Mouse (Mus musculus) left cerebral cortex, postnatal 36 days (tissue): ENCODE data around the gene Timm8a2. TPM values are rescaled to one million over a fixed set of nuclear protein-coding genes. Genes with fewer than 3 reads are reported as not detected.

Experiments
- DNase-seq, 2 experiments: peaks; one replicate each; pipeline ENCODE4 v3.0.0; 2021 to 2022; ENCODE audit warnings: low spot score in 2 of 2, mixed read lengths in 1 of 2
- intact Hi-C: fragments of 180-260 bp; cut with DNase I; formaldehyde crosslinking; loops from one replicate; pipeline ENCODE4 v1.15.1; 2025
- total RNA-seq, 2 experiments: library from RNA; stranded (reverse); gene quantifications; 2 replicates each; pipeline ENCODE4 v1.2.3; 2021

Gene Timm8a2
- total RNA-seq = not detected

DNA sequence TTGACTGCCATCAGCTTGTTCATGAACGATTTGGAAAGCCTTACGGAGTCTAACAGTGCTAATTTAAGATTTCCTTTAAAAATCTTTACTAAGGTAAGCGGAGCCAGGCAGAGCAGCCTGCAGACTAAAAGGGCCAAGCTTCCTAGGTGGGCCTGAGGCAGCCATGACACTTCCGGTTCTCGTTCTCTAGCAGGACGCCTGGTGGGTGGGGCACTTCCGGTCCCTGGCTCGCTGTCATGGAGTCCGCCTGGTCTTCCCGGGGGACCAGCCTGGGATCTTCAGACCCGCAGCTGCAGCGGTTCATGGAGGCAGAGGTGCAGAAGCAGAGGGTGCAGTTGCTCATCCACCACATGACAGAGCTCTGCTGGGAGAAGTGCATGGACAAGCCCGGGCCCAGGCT lies at the start of gene Timm8a2:
TSS of gene Timm8a2 (plus strand) at position 224 of the 400 bp plus-strand sequence.
- no peak for DNase-seq
- intact Hi-C loops = no loop called here

DNA sequence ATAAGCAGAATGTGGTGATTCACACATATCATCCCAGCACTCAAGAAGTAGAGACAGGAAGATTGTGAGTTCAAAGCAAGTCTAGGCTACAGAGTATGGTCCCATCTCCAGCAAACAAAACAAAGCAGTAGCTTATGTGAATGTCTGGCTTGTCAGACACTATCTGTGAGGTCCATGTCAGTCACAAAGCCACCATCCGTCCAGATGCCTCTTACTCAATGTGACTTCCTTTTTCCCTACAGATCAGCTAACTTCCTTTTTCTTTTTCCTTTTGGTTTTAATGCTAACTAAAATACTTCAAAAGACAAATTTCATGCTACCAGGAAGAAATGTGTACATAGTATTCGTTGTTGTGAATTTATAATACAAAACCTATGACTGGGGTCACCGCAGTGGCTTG lies 49.0 kb upstream of the Timm8a2 start:
- intact Hi-C loops = no loop called here
- no peak for DNase-seq

DNA sequence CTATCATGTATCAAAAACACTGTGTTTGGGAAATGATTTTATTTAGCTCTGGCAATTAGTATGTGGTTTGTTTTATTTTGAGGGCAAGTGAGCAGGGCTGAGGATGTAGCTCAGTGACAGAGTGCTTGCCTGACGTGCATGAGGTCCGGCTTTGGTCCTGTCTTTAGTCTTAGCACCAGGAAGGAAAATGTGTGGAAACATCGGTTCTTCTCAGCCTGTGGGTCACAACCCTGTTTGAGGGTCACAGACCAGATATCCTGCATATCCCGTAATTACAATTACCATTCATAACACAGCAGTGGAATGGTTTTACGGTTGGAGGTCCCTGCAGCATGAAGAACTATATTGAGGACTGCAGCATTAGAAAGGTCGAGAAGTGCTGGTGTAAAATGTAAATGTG lies 48.4 kb upstream of the Timm8a2 start:
- DNase-seq = no peak
- intact Hi-C loops = no loop called here

DNA sequence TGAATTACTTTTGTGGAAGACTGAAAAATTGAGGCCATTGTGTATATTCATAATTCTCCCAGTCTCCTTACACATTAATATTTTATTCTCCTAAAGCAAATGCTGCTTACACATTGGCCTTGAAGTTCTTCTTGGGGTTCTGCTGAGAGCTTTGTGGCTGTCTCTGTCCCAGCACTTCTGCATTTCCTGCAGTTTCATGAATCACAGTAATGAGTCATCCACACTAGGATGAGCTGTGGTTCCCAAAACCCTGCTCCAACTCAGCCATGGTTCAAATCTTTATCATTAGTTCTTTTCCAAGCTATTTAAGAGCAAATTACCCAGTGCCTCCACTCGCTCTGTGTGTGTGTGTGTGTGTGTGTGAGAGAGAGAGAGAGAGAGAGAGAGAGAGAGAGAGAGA lies 47.2 kb upstream of the Timm8a2 start:
- no peak for DNase-seq
- intact Hi-C loops = no loop called here

DNA sequence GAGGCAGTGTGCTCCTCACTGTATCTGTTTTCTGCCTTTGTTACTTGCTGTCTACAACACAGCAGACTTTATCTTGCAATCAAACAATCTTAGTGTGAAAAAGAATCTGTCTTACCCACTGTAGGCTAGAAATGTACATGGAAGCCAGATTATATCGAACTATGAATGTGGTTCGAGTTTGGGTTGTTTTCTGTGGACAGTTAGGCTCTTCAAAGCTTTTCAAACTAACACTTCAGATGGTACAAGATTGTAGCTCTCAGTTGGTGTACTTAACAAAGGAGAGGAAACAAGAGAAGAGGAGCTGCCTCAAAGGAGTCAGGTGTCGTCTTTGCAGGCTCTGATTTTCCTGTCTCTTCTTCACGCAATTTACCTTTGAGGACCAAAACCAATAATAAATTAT lies 46.8 kb upstream of the Timm8a2 start:
- intact Hi-C loops = no loop called here
- DNase-seq = no peak

DNA sequence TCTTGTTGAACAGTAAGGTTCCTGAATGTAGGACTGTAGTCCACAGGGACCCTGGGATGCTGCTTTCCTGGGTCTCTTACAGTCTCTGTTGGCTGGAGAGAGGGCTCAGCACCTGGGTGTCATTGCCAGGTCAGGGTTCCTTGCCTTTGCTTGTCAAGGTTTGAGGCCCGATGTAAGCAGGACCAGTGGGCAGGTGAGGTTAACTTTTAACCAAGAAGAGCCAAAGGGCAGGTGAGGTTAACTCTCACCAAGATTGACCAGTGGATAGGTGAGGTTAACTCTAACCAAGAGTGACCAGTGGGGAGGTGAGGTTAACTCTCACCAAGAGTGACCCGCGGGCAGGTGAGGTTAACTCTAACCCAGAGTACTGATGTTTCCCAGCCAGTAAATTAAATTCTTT lies 45.1 kb upstream of the Timm8a2 start:
- intact Hi-C loops = no loop called here
- no peak for DNase-seq

DNA sequence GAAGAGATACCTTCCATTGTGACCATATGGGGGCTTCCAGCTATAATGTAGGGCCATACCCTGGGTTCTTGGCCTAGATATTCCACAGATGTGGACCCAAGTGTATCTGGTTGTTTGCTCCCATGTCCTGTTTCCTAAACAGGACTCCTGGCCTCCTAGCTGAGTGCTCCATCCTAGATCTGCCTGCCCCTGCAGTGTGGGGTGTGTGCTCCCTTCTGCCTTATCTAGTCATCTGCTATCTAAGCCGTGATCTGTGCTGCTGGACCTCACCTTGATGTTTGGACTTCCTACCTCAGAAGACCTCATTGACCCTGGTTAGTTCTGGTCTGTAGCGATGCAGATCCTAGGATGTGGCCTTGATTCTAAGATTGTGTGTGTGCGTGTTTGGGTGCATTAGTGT lies 44.6 kb upstream of the Timm8a2 start:
- intact Hi-C loops = no loop called here
- no peak for DNase-seq

DNA sequence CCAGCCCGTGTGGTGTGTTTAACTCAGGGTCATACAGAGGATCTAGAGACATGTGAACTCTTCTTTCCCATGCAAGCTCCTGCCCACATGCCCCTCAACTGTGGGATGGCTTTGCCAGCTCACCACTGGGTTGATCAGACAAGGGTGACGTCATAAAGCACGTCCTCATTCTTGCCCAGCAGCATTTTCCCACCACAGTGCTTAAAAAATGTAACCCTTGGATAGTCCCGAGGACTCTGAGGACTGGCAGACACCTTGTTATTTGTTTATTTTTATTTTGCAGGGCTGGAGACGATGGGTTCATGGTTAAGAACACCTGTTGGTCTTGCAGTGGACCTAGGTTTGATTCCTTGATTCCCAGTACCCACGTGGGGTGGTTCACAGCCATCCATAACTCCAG lies 43.6 kb upstream of the Timm8a2 start:
- intact Hi-C loops = no loop called here
- no peak for DNase-seq

DNA sequence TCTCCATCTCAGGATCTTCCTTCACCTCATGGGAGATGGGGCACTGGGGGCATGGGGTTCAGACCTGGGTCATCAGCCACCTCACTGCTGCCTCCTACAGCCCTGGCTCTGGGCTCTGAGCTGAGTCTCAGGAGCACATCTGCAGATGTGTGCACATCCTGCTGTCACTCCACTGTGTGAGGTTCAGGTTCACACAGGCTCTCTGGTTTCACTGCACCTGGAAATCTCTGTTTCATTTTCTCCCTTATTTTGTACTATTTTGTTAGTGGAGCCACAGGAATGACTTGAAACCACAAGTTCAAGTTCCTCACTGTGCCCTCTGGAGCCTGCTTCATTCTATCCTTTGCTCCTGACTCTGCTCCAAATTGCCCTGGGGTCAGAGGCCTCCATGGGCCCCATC lies 42.6 kb upstream of the Timm8a2 start:
- intact Hi-C loops = no loop called here
- DNase-seq = no peak

DNA sequence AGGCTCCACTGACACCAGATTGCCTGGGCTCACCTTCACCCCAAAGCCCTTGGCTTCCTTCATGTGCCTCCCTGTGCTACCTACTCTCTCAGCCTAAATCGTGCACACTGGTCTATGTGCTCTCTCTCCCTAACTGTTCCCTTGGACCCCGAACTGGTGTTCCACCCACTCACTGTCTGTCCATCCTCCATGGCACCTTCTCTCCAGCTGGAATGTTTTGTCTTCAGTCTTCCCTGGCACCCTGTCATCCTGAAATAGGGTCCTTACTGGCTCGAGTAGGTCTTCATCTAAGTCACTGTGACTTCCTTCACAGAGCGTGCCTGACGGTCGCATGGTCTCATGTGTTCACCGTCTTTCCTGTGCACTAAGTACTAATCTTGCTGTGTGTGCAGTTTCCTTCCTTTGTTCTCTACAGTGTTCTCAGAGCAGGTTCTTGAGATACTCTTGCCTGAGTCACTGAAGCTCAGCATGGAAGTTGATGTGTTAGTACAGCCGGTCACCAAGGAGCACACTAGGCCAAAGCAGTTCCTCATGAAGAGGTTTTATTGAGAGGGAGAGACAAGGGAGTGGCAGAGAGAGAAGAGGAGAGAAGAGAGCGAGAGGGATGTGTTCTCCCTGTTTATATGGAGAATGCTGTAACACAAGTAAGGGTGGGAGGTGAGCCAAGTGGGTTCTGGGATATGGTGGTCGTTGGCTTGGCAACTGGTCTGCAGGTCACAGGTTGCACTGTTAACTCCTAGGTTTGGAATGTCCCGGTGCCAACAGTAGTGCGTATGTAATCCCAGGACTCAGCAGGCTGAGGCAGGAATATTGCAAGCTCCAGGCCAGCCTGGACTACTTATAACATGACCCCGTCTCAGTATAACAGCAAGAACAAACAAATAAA lies 41.8 kb upstream of the Timm8a2 start:
- intact Hi-C loops = no loop called here
- DNase-seq = no peak

DNA sequence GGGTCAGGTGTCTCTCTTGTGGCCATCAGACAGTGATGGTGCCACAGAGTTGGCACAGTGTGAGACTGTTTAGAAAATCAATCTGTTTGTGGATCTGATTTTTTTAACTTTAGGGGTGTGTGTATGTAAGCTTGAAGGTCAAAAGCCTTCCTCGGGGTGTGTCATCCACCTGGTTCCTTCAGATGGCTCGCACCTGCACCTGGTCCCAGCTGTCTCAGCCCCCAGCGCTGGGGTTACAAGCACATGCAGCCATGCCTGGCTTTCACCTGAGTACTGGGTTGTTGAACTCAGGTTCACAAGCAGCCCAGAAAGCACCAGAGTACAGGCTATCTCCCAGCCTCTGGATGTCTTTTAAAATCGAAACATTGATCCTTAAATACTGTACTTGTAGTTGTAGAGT lies 40.9 kb upstream of the Timm8a2 start:
- intact Hi-C loops = no loop called here
- DNase-seq = no peak

DNA sequence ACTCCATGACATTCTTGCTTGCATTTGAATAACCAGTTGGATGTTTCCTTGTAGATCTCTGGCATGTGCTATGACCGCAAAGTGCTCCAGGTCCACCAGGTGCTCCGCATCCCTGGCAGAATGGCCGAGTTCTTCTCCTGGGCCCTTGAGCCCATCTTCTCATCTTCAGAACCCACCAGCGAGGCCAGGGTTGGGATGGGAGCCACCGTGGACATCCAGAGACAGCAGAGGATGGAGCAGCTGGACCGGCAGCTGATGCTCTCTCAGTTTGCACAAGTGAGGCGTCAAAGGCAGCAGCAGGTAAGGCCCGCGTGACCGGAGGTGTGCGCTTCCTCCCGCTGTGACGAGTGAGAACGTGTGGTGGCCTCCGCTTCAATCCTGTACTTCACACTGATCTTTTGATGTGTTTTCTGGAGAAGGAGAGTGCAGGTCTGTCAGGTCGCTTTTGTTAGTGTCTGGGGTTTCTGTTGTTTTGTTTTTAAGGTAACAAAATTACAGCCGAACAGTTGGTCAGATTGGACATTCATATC lies 40.2 kb upstream of the Timm8a2 start:
- intact Hi-C loops = no loop called here
- DNase-seq = no peak

DNA sequence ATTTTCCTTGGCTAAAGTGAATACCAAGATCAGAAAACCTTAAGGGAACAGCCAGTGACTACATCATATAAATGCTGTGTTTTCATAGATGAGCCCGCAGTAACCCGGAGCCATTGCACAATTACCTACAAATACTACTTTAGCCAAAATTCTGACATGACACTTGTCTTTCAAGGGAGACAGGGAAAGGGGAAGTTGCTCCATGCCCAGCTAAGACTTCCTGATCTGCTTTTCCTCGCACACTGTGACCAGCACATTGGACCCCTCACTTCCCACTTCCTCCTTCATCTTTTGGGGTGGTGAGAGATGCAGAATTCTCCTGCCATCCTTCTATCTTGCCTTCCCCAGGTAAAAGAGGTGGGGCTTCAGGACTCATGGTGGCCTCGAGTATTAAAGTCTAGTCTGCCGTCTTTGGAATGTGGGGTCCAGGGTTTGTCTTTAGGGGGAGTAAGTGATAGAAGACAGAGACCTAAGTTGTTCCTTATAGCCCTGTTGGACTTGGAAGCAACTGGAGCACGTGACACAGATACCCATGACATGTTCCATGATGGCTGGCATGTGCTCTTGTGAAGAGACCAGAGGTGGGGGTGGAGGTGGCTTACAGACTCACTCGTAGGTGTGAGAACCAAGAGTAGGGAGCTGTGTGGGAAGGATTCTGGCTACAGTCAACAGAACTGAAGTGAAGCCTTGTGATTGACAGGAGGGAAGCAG lies 39.5 kb upstream of the Timm8a2 start:
- intact Hi-C loops = no loop called here
- no peak for DNase-seq

DNA sequence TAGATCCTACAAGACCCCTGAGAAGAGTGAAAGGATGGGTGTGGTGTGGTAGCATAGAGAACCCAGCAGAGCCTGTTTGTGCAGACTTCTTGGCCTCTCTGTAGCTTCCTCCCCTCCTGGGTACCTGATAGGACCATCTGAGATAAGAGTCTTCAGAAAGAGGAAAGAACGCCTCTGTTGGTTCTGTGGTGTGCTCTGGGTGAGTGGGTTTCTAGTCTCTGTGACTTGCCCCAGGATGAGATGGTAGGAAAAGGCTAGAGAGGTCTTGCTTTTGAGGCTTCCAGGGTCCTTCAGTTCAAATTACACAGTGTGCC lies 39.0 kb upstream of the Timm8a2 start:
- DNase-seq = no peak
- intact Hi-C loops = no loop called here

DNA sequence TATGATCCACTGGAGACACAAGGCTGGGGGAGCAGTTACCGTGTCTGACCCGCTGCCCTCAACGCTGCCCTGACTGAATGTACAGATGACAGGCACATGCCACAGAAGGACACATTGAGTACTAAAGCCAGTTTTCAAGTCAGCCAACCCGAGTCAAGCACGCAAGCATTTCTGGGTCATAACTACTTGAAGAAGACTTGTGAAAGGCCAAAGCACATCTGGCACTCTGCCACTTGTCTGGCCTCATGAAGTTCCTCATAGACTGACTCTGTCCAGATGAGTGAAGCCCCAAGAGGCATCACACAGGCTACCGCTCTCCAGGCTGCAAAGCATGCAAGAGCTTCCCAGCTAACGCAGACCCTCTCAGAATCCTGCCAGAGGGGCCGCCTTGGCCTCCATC lies 37.7 kb upstream of the Timm8a2 start:
- no peak for DNase-seq
- intact Hi-C loops = no loop called here

DNA sequence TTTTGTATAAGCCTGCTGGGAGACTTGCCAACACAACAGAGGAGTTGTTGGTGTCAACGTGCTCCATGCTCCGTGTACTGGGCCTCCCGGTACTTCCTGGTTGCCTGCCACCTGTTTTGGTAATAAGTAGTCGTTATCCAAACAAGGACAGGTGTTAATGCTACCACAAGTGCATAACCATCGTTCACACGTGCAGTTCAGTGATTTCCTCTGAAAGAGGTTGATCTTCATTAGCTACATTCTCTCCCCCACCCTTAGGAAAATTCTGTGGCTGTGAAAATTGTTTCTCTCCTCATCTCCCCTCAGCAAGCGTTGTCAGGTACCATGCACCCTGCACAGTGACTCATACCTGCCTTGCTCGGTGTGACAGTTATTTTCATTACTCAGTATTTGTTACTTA lies 35.0 kb upstream of the Timm8a2 start:
- DNase-seq = no peak
- intact Hi-C loops = no loop called here

DNA sequence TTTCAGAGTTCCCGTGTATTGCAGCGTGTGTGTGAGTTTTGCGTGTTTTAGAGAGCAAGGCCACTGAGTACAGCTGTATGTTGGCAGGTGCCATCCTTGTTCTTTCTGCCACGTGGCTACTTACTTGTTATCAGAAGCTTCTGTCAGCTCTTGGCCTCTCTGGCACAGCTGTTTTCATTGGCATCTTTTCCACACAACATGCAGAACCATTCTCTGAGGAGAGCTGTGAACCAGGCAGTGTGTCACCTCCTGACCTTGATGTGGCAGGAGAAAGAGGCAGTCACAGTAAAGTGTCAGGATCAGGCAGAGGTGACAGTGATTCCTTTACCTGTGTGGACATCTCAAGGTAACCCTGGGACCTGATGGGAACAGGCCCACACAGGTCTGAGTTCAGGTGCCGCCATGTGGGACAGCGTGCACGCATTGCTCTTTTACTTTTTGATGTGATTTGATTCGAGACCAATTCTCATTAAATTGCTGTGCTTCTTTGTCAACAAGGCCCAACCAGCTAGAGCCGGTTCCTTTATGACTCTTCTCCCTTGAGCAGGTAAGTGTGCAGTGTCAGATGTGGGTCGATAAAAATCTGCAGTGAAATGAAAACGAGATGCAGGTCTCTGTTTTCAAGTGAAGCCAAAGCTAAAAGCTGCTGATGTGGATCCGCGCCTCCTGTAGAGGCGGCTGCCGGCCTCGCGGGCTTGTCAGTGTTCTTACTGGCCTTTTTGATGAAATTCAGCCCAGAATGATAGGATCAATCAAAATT lies 33.9 kb upstream of the Timm8a2 start:
- no peak for DNase-seq
- intact Hi-C loops = no loop called here

DNA sequence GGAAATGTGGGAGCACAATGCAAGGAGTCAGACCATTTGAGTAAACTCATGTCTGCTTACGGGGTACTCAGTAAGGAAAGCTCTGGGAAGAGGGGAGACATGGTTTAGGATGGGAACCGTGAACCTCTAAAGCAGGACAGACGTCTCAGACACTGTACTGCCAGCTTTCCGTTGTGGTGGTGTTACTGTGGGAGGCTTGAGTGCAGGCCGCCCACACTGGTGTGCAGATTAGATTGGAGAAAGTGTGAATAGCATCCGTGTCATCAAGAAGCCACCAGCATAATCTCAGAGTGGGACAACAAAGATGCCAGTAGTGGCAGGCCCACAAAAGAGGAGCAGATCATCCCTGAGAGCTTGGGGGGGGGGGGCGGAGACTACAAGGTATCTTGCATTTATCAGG lies 32.2 kb upstream of the Timm8a2 start:
- DNase-seq = no peak
- intact Hi-C loops = no loop called here

DNA sequence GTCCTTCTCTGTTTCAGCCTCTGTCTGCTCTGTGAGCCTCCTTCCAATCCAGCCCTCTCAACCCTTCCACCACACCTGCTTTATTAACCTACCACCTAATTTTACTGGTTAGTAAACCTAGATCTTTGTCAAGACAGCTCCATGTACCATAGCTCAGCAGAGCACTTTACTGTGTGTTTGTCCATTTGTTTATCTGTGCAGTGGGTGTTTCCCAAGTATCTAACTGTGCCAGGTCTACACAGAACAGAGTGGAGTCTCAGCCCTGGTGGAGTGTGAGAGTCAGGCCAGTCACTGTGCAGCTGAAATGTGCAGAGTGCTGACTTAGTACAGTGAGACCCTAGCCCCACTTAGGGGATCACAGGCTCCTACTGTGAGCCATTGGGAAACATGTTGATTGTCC lies 30.7 kb upstream of the Timm8a2 start:
- intact Hi-C loops = no loop called here
- DNase-seq = no peak

DNA sequence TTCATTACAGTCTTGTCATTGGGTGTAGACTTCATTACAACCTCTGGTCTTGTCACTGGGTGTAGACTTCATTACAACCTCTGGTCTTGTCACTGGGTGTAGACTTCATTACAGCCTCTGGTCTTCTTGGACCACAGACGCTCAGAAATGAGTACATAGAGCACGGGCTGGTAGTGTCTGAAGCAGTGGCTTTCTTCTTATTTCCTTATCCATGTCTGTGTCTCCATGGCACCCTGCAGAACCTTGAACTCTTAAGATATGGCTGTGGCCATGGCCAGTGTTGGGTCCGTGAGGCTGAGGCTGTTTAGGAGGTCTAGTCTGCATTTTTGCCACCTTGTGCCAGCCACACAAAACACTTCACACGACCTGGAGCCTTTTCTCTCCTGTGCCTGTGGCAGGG lies 26.2 kb upstream of the Timm8a2 start:
- intact Hi-C loops = no loop called here
- no peak for DNase-seq

DNA sequence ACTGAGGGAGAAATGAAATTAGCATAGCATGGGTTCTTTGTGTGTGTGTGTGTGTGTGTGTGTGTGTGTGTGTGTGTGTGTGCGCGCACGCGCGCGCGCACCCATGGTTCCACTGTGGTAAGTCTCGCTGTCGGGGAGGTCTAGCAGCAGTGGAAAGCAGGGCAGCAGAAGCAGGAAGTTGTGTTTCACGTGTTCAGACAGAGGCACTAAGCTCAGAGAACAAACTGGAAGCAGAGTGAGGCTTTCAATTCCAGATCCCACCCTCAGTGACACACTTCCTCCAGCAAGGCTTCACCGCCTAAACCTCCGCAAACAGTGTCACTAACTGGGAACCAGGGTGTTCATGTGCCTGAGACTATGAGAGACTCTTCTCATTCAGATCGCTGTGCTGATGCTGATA lies 25.0 kb upstream of the Timm8a2 start:
- intact Hi-C loops = no loop called here

More for the DNA sequence above, 25.0 kb upstream of the Timm8a2 start:
- no peak for DNase-seq
